Mouse (Mus musculus): ENCODE results near the gene Zc3h18.

The Zc3h18 gene

GRCm38 (mm10) chr8:122389357-122389756 is 12.9 kb downstream of the Zc3h18 start:
- no peak for DNase-seq (ENCODE audit: extremely low read depth, low read depth, low spot score)

- DNase-seq (ENCODE audit: extremely low read depth, low read depth, low spot score), result no peak
These were observed 14.3 kb downstream of the Zc3h18 start for GRCm38 (mm10) chr8:122390758-122391157.

DNA sequence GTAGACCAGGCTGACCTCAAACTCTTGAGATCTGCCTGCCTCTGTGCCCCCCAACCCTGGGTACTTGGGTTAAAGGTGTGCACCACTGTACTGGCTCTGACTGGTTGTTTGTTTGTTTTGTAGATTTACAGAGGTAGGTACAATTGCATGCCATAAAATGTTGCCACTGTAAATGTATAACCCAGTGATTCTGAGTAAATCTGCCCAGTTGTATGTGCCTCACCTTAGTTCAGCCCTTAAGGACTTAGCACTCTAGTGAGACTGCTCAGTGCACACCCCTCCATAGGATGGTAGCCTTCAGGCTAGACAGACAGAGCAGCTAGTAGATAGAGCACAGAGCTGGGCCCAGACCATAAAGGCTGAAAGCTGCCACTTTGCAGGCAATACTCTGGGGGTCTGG is 17.3 kb downstream of the Zc3h18 start:
- DNase-seq (ENCODE audit: extremely low read depth, low read depth, low spot score), result no peak

DNA sequence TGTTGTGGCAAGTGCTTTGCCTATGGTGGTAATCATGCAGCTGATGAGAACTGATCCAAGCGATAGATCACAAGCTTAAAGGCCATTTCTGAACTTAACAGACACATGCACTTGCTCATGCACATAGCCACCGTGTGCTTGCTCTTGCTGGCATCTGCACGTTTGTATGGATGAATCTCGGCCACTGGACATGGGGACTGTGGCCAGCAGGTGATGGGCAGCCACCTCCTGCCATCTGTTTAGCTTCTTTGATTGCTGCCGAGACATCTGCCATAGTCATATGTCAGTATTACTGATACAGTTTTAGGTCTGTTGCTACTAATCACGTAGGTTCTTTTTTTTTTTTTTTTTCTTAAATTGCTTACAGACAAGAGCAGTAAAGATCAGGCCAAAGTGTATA is 18.9 kb downstream of the Zc3h18 start:
- DNase-seq (ENCODE audit: extremely low read depth, low read depth, low spot score), result no peak

DNA sequence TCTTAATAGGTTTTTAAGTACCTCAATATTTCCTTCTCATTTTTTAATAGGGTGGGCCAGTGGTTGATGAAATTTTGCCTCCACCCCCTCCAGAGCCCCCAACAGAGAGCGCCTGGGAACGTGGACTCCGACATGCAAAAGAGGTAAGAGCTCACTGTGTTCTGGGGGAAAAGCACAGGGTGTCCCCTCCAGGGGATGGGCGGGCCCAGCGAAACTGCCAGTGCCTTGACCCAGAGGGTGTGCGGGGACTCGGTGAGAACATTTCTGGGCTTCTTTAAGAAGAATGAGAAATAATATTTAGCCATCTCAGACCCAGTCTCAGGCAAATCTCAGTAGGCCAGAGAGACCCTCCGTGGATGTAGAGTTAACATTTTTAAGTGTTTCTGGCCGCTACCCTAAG is 21.8 kb downstream of the Zc3h18 start:
- no peak for DNase-seq (ENCODE audit: extremely low read depth, low read depth, low spot score)

GRCm38 (mm10) chr8:122405146-122405805 is 28.9 kb downstream of the Zc3h18 start:
- DNase-seq (ENCODE audit: extremely low read depth, low read depth, low spot score), result no peak

- DNase-seq (ENCODE audit: extremely low read depth, low read depth, low spot score), result no peak
These were observed 31.3 kb downstream of the Zc3h18 start for GRCm38 (mm10) chr8:122407678-122408077.

DNA sequence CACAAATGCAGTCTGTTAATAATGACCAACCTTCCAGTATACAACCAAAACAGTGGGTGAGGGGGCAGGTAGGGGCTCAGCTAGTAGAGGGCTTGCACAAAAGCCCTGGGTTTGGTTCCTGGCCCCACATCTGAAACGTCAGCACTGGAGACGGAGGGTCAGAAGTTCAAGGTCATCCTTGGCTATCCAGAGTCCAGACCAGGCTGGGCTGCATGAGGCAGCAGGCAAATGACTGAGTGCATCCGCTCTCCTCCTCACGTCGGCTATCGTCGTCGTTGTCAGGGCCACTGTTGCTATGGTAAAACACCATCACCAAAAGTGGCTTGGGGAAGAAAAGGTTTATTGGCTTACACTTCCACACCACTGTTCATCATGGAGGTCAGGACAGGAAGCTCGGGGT is 37.9 kb downstream of the Zc3h18 start:
- no peak for DNase-seq (ENCODE audit: extremely low read depth, low read depth, low spot score)

- DNase-seq (ENCODE audit: extremely low read depth, low read depth, low spot score), result no peak
These were observed 39.1 kb downstream of the Zc3h18 start for GRCm38 (mm10) chr8:122415554-122415953.

DNA sequence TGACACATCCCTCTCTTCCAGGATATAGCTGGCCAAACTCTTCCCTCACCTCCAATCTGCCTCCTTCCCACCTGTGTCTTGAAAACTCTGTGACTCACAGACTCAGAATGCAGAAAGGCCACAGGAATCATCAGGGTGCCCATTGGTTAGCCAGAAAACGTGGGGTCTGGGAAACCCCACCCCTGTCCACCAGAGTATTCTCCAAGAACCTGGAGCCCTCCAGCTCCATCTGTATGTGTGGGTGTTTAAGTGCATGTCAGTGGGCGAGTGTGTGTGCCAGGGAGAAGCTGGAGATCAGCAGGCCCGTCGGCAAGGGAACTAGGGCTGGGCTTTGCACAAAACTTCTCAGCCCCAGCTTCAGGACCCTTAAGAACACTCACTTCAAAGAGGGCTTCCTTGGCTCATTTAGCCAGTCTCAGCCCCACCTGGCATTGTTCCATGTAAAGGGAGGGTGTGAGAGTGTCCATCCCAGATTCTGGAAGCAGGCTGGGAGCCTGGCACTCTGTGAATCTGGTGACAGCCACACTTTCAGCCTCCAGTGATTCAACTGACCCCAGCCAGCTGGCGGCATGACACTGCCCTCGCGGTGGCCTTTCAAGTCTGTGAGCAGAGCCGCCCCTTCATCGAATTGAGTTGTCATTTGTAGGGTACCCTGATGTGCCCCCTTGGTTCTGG is 43.6 kb downstream of the Zc3h18 start:
- no peak for DNase-seq (ENCODE audit: extremely low read depth, low read depth, low spot score)

DNA sequence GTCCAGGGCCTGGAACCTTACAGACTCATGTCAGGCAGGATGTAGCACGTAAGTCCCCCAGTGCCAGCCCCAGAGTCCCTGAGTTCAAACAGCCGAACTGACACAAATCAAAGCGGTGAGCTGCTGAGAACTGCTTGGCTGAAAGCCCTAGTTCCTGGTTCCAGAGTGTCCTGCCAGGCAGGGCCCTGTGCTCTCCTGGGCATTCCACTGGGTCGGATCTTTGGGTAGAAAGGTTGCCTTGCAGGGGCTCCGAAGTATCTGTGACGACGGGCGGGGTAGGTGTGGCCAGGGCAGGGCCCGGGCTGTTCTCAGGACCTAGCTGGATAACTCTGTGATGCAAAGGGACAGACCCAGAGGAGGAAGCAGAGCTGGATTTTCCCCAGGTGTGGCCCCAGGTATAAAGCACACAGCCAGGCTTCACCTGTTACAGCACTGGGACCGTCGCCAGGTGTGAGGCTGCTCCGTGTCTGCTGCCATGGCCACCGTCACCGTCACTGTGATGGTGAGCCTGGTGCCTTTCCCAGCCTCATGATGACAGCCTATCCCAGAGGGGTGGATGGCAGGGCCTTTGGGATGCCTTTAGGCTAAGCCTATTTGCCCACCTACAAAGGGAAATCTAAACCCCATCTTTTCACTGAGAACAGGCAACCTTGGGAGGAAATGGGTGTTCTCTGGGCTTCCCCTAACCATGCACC is 45.1 kb downstream of the Zc3h18 start, which contains the start of gene Il17c:
Gene Il17c, plus strand, starts transcription at position 645 of the 695 bp plus-strand sequence.
- no peak for DNase-seq (ENCODE audit: extremely low read depth, low read depth, low spot score)

DNA sequence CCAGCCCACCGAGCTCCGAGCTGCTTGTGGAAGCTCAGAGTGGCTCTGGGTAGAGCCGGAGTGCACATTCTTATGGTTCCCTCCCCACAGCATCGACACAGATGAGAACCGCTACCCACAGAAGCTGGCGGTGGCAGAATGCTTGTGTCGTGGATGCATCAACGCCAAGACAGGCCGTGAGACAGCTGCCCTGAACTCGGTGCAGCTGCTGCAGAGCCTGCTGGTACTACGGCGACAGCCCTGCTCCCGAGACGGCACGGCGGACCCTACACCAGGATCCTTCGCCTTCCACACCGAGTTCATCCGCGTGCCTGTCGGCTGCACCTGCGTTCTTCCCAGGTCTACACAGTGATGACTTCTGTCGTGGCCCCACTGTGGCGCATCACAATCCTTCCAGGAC is 46.8 kb downstream of the Zc3h18 start:
- no peak for DNase-seq (ENCODE audit: extremely low read depth, low read depth, low spot score)

GRCm38 (mm10) chr8:122423659-122424058 is 47.2 kb downstream of the Zc3h18 start:
- DNase-seq (ENCODE audit: extremely low read depth, low read depth, low spot score), result no peak

DNA sequence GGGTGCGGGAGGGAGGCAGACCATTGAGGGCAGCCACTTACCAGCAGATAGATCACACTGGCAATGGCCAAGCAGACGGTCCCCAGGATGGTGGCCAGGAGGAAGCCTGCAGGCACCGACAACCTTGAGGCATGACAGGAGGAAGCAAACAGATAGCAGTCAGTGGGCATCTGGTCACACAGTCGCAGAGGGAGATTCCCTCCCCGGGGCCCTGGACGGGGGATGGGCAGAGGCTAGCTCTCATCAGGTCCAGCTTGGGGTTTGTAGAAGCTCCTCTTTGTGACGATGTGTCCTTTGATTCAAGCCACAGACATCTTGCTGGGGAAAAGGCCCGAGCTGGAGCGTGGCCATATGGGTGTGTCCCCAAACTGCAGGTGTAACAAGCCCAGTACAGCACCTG is 49.7 kb downstream of the Zc3h18 start:
- no peak for DNase-seq (ENCODE audit: extremely low read depth, low read depth, low spot score)

DNA sequence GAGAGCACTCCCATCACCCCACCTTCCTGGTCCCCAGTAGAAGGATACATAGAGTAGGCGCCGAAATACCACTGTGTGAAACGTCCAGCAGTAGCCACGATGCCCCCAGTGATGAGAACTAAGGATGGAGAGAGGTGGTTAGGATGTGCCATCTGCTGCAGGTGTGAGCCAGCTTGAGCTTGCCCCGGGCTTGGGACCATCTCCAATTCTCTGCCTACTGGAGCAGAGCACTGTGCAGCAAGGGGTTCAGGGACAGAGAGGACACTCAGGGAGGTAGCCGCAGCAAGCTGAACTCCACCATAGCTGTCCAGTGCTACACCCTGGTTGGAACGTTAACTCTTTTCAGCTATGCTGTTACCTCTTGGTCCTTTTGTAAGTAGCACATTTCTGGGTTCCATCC is 51.2 kb downstream of the Zc3h18 start:
- DNase-seq (ENCODE audit: extremely low read depth, low read depth, low spot score), result no peak

- DNase-seq (ENCODE audit: extremely low read depth, low read depth, low spot score), result no peak
These were observed 51.8 kb downstream of the Zc3h18 start for GRCm38 (mm10) chr8:122428163-122428562.

DNA sequence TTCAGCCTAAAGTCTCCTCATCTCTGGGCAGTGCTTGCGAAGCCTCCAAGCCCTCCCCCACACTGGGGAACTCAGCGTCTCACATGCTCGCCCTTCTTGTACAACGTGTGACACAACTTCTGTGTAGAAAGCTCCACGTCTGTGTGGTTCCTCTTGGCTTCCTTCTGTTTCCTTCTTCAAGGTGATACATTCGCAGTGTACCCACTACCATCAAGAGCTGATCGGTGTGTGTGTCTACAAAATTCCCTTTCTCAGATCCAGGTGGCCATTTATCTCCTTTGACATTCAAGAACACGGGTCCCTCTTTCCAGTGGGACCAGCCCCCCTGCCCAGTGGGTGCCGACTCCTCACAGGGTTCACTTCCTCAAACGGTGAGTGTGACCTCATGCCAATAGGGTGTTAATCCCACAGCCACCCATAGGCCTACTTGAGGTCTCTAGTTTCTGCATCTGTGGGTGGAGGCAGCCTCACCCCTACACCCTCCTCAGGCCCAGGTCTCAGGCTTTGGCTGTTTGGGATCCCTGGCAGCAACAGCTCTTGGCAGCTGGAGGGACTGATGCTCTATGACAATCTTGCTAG is 53.7 kb downstream of the Zc3h18 start:
- no peak for DNase-seq (ENCODE audit: extremely low read depth, low read depth, low spot score)

- DNase-seq (ENCODE audit: extremely low read depth, low read depth, low spot score), result no peak
These were observed 54.2 kb downstream of the Zc3h18 start for GRCm38 (mm10) chr8:122430646-122431045.

DNA sequence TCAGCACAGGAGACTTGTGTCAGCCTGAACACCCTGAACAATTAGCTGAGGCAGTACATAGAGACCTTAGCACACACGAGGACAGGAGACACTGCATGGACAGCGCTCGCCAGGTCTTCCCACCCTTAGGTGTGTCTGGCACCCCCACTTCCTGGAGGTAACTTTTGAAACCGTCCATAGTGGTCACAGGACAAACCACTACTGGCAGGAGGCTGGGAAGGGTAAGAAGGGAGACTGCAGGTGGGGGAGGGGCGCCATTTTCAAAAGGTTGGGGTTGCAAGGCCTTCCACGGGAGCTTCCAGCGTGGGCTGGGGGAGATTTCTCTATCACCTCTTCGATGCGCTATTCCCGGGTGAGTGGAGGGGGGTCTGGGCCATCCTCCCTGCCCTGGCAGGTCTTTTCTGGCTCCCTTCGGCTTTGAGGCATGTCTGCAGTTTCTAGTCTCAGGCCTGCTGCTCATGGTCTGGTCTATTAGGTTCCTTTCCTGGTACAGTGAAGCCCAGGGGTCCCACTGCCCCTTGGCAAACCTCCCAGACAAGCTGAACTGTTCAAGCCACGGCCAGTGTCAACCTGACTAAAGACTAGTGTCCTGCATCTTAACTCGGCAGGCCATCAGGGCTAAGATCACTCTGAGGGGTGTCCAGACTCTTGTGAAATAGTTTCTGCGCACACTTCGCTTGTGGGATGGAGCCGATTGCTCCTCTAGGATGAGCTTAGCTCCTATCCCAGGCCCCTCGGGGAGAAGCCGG is 55.5 kb downstream of the Zc3h18 start:
- DNase-seq (ENCODE audit: extremely low read depth, low read depth, low spot score), result no peak

- DNase-seq (ENCODE audit: extremely low read depth, low read depth, low spot score), result no peak
These were observed 56.2 kb downstream of the Zc3h18 start, which contains the start of gene Cyba for GRCm38 (mm10) chr8:122432443-122433268. Cyba (minus strand) TSS chr8:122432930.
